Mouse (Mus musculus) limb, embryonic 12.5 days (tissue): ENCODE results near the gene Ly86. TPM values are rescaled to one million over a fixed set of nuclear protein-coding genes. Genes with fewer than 3 reads are reported as not detected.

Experiments
- ATAC-seq: fragments of 200-750 bp; cut with Nextera tagmentation; 2 replicates; pipeline ENCODE4 v1.8.0; 2017; ENCODE audit warnings: low read depth, moderate TSS enrichment; ENCODE audit not compliant: insufficient number of reproducible peaks, insufficient read depth, low FRiP score, low TSS enrichment
- H3K27ac ChIP-seq: fragments of 300-500 bp; sonication (generic); 2 replicates; pipeline ENCODE4 v1.5.1; 2016; ENCODE audit warnings: mild to moderate bottlenecking, moderate library complexity
- H3K27me3 ChIP-seq: fragments of 300-500 bp; sonication (generic); 2 replicates; pipeline ENCODE4 v1.6.1; 2016; ENCODE audit warnings: mild to moderate bottlenecking, moderate library complexity
- H3K36me3 ChIP-seq: fragments of 300-500 bp; sonication (generic); 2 replicates; pipeline ENCODE4 v1.6.1; 2016; ENCODE audit warnings: mild to moderate bottlenecking, moderate library complexity
- H3K4me1 ChIP-seq: fragments of 300-500 bp; sonication (generic); replicated peaks from 2 replicates; pipeline ENCODE4 v1.6.1; 2016
- H3K4me2 ChIP-seq: fragments of 300-500 bp; sonication (generic); 2 replicates; pipeline ENCODE4 v1.6.1; 2016; ENCODE audit warnings: mild to moderate bottlenecking, moderate library complexity
- H3K4me3 ChIP-seq: fragments of 300-500 bp; sonication (generic); replicated peaks from 2 replicates; pipeline ENCODE4 v1.5.1; 2016; ENCODE audit warnings: mild to moderate bottlenecking
- H3K9ac ChIP-seq: fragments of 300-500 bp; sonication (generic); replicated peaks from 2 replicates; pipeline ENCODE4 v1.6.1; 2016; ENCODE audit warnings: mild to moderate bottlenecking, moderate library complexity
- H3K9me3 ChIP-seq: fragments of 300-500 bp; sonication (generic); 2 replicates; pipeline ENCODE4 v1.6.1; 2016; ENCODE audit warnings: mild to moderate bottlenecking, moderate library complexity
- WGBS: fragments of 180-500 bp; shearing (Covaris S2); methylation state at CpG from one replicate; pipeline ENCODE4 v1.1.7; 2016; 5-methylcytosine and 5-hydroxymethylcytosine counted together
- polyA plus RNA-seq: library from polyadenylated mRNA; unstranded; fragments of >200 nt; fragmentation: Nextera tagmentation; extraction: Ambion mirVana; gene quantifications from 2 replicates; pipeline ENCODE4 v1.2.1, GENCODE M21; 2016

The Ly86 gene
- polyA plus RNA-seq, 1 experiment from 2014 or later = 4.2 TPM

GRCm38 (mm10) chr13:37442531-37442930, 97.5 kb downstream of the Ly86 start:
- ATAC-seq = no peak
- Histone ChIP-seq H3K27ac (no peak overlapping the region), H3K4me2 (no peak overlapping the region), H3K4me1 (peaks cover 20% of the 10 kb centered on the region), H3K27me3 (peaks cover 7% of the 10 kb centered on the region; the same call in 1 of the 2 replicates), H3K36me3 (no peaks in the 10 kb centered on the region), H3K9me3 (no peaks in the 10 kb centered on the region), H3K4me3 (no peak overlapping the region), H3K9ac (no peak overlapping the region)
- WGBS = 28% methylated on average over 7 of the region's 7 CpGs

GRCm38 (mm10) chr13:37446699-37447258, 101.8 kb downstream of the Ly86 start:
- Histone ChIP-seq H3K4me1 (peaks cover 8% of the 10 kb centered on the region), H3K4me3 (no peak overlapping the region), H3K27ac (no peak overlapping the region), H3K27me3 (peaks cover 4% of the 10 kb centered on the region; the same call in 1 of the 2 replicates), H3K9ac (no peak overlapping the region), H3K9me3 (no peaks in the 10 kb centered on the region), H3K36me3 (no peaks in the 10 kb centered on the region), H3K4me2 (no peak overlapping the region)
- no peak for ATAC-seq
- WGBS = 86% methylated on average over 16 of the region's 16 CpGs

GRCm38 (mm10) chr13:37451021-37451420, 106.0 kb downstream of the Ly86 start:
- Histone ChIP-seq H3K4me3 (no peak overlapping the region), H3K36me3 (no peaks in the 10 kb centered on the region), H3K9ac (no peak overlapping the region), H3K9me3 (no peaks in the 10 kb centered on the region), H3K4me1 (peaks cover 28% of the 10 kb centered on the region), H3K4me2 (no peak overlapping the region), H3K27ac (no peak overlapping the region), H3K27me3 (peaks cover 4% of the 10 kb centered on the region; the same call in 1 of the 2 replicates)
- 89% methylated on average over 5 of the region's 5 CpGs for WGBS
- ATAC-seq = no peak

GRCm38 (mm10) chr13:37451471-37451870, 106.5 kb downstream of the Ly86 start:
- peaks cover 28% of the 10 kb centered on the region for H3K4me1 ChIP-seq
- no peak overlapping the region for H3K4me3 ChIP-seq
- no peaks in the 10 kb centered on the region for H3K9me3 ChIP-seq
- H3K4me2 ChIP-seq = no peak overlapping the region
- no peak overlapping the region for H3K27ac ChIP-seq
- H3K27me3 ChIP-seq = peaks cover 4% of the 10 kb centered on the region; the same call in 1 of the 2 replicates
- ATAC-seq = no peak
- no peaks in the 10 kb centered on the region for H3K36me3 ChIP-seq
- no peak overlapping the region for H3K9ac ChIP-seq
- 54% methylated on average over 3 of the region's 3 CpGs for WGBS

- 3% methylated on average over 22 of the region's 22 CpGs for WGBS
- Histone ChIP-seq H3K27ac (0 out of 2 replicates have a peak overlapping the region, but pooled peaks have one; percentile 12), H3K4me2 (peak overlapping the region; percentile 68), H3K36me3 (no peaks in the 10 kb centered on the region), H3K9ac (peak overlapping the region; percentile 45), H3K4me3 (peak overlapping the region; percentile 37), H3K9me3 (no peaks in the 10 kb centered on the region), H3K4me1 (peaks cover 34% of the 10 kb centered on the region), H3K27me3 (peaks cover 4% of the 10 kb centered on the region; the same call in 1 of the 2 replicates)
- ATAC-seq = peak; percentile 79
Observed at GRCm38 (mm10) chr13:37452022-37452941, 107.3 kb downstream of the Ly86 start.

- H3K27ac ChIP-seq = no peak overlapping the region
Observed at GRCm38 (mm10) chr13:37453203-37453602, 108.2 kb downstream of the Ly86 start.

GRCm38 (mm10) chr13:37454356-37454755, 109.3 kb downstream of the Ly86 start:
- Histone ChIP-seq H3K36me3 (no peaks in the 10 kb centered on the region), H3K27me3 (peaks cover 9% of the 10 kb centered on the region; the same call in 1 of the 2 replicates), H3K27ac (no peak overlapping the region), H3K4me1 (peaks cover 34% of the 10 kb centered on the region), H3K9me3 (no peaks in the 10 kb centered on the region), H3K9ac (no peak overlapping the region), H3K4me3 (no peak overlapping the region), H3K4me2 (no peak overlapping the region)
- ATAC-seq = no peak
- WGBS = 49% methylated on average over 6 of the region's 6 CpGs

More at GRCm38 (mm10) chr13:37453203-37453602, 108.2 kb downstream of the Ly86 start:
- peaks cover 4% of the 10 kb centered on the region; the same call in 1 of the 2 replicates for H3K27me3 ChIP-seq
- no peak overlapping the region; the same call in 1 of the 2 replicates for H3K4me3 ChIP-seq
- no peak overlapping the region for H3K9ac ChIP-seq
- peaks cover 34% of the 10 kb centered on the region for H3K4me1 ChIP-seq
- no peak for ATAC-seq
- 5% methylated on average over 13 of the region's 13 CpGs for WGBS
- peak overlapping the region; percentile 68 for H3K4me2 ChIP-seq
- no peaks in the 10 kb centered on the region for H3K36me3 ChIP-seq
- no peaks in the 10 kb centered on the region for H3K9me3 ChIP-seq

GRCm38 (mm10) chr13:37455561-37455960, 110.6 kb downstream of the Ly86 start:
- H3K4me2 ChIP-seq = no peak overlapping the region
- H3K4me1 ChIP-seq = peaks cover 40% of the 10 kb centered on the region
- no peaks in the 10 kb centered on the region for H3K9me3 ChIP-seq
- H3K27me3 ChIP-seq = peaks cover 12% of the 10 kb centered on the region; the same call in 1 of the 2 replicates
- no peaks in the 10 kb centered on the region for H3K36me3 ChIP-seq
- ATAC-seq = no peak
- 88% methylated on average over 3 of the region's 3 CpGs for WGBS
- H3K9ac ChIP-seq = no peak overlapping the region
- H3K4me3 ChIP-seq = no peak overlapping the region
- H3K27ac ChIP-seq = no peak overlapping the region

- no peaks in the 10 kb centered on the region for H3K9me3 ChIP-seq
- H3K27me3 ChIP-seq = 0 out of 2 replicates have a peak, but pooled peaks cover 8% of the 10 kb centered on the region
- no peaks in the 10 kb centered on the region for H3K36me3 ChIP-seq
- no peak overlapping the region for H3K4me2 ChIP-seq
- ATAC-seq = no peak
- no peak overlapping the region for H3K9ac ChIP-seq
- WGBS = 58% methylated on average over 11 of the region's 11 CpGs
- H3K27ac ChIP-seq = no peak overlapping the region
- H3K4me3 ChIP-seq = no peak overlapping the region
- peaks cover 33% of the 10 kb centered on the region for H3K4me1 ChIP-seq
Observed at GRCm38 (mm10) chr13:37457007-37457827, 112.2 kb downstream of the Ly86 start.

- 85% methylated on average over 5 of the region's 5 CpGs for WGBS
- Histone ChIP-seq H3K4me2 (no peak overlapping the region), H3K27me3 (0 out of 2 replicates have a peak, but pooled peaks cover 8% of the 10 kb centered on the region), H3K9ac (no peak overlapping the region), H3K9me3 (no peaks in the 10 kb centered on the region), H3K4me3 (no peak overlapping the region), H3K27ac (no peak overlapping the region), H3K4me1 (peaks cover 19% of the 10 kb centered on the region), H3K36me3 (no peaks in the 10 kb centered on the region)
- no peak for ATAC-seq
Observed at GRCm38 (mm10) chr13:37458557-37458956, 113.5 kb downstream of the Ly86 start.
